Mouse (Mus musculus): Measurements from ENCODE around the gene Tanc1. TPM values are rescaled to one million over a fixed set of nuclear protein-coding genes. Genes with fewer than 3 reads are reported as not detected.
A peak's percentile ranks its signal among the peaks of the same experiment; 100 is the strongest.

The Tanc1 gene
- total and polyA plus RNA-seq, 2 experiments from 2014 or later: 2.7 to 7.3 TPM

GRCm38 (mm10) chr2:59672086-59672485 lies 60.2 kb downstream of the Tanc1 start:
- Histone ChIP-seq H3K9me3 (ENCODE audit: low read length) (no peaks in the 10 kb centered on the region), H3K4me2 (ENCODE audit: low read depth, low read length, poor library complexity, severe bottlenecking) (no peak overlapping the region), H3K4me3 (ENCODE audit: low read depth, low read length) (no peak overlapping the region), H3K27me3 (ENCODE audit: insufficient read depth, low read length) (no peaks in the 10 kb centered on the region), H3K27ac (ENCODE audit: low read depth, low read length) (no peak overlapping the region), H3K36me3 (ENCODE audit: insufficient read depth, low read length) (no peaks in the 10 kb centered on the region), H3K4me1 (ENCODE audit: insufficient read depth, low read length) (no peaks in the 10 kb centered on the region), H3K9ac (replicated peaks; ENCODE audit: low read length, poor library complexity, severe bottlenecking) (no peak overlapping the region)
- ATAC-seq (ENCODE audit: low FRiP score) (no peak), DNase-seq (ENCODE audit: low spot score) (no peak)
- 29% methylated on average over 4 of the region's 4 CpGs for WGBS
- no peak for TF ChIP-seq CTCF (IDR thresholded peaks at IDR 0.05)

- 41% methylated on average over 8 of the region's 8 CpGs for WGBS
- TF ChIP-seq CTCF (IDR thresholded peaks at IDR 0.05): no peak
Measured at GRCm38 (mm10) chr2:59672686-59673085, 60.8 kb downstream of the Tanc1 start.

GRCm38 (mm10) chr2:59673351-59673750 lies 61.5 kb downstream of the Tanc1 start:
- ATAC-seq (ENCODE audit: low FRiP score): no peak
- WGBS: 94% methylated on average over 6 of the region's 6 CpGs
- TF ChIP-seq CTCF (IDR thresholded peaks at IDR 0.05): no peak

More at GRCm38 (mm10) chr2:59672686-59673085, 60.8 kb downstream of the Tanc1 start:
- Histone ChIP-seq H3K36me3 (ENCODE audit: insufficient read depth, low read length) (no peaks in the 10 kb centered on the region), H3K4me2 (ENCODE audit: low read depth, low read length, poor library complexity, severe bottlenecking) (no peak overlapping the region), H3K9me3 (ENCODE audit: low read length) (no peaks in the 10 kb centered on the region), H3K4me3 (ENCODE audit: low read depth, low read length) (no peak overlapping the region), H3K27ac (ENCODE audit: low read depth, low read length) (no peak overlapping the region), H3K27me3 (ENCODE audit: insufficient read depth, low read length) (no peaks in the 10 kb centered on the region), H3K9ac (replicated peaks; ENCODE audit: low read length, poor library complexity, severe bottlenecking) (no peak overlapping the region), H3K4me1 (ENCODE audit: insufficient read depth, low read length) (no peaks in the 10 kb centered on the region)
- DNase-seq (ENCODE audit: low spot score): no peak
- no peak for ATAC-seq (ENCODE audit: low FRiP score)

DNA sequence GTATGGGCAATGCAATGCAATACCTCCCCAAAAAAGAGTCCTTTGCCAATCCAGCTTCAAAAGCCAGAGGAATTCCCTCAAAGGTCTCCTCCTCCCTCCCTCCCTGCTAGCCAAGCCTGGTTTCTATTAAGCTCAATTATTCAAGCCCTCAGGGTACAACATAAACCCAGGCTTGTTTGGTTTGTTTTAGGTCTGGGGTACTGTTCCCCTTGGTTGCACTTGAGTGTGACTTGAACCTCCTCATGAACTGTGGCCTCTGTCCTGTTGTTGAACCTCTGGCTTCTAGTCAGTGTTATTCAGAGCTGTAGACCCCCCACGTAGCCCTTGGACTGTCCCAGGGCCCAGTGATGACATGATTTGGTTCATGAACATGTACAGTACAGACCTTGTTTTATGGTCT lies 62.0 kb downstream of the Tanc1 start:
- no peak for ATAC-seq (ENCODE audit: low FRiP score)
- Histone ChIP-seq H3K9me3 (ENCODE audit: low read length) (no peaks in the 10 kb centered on the region), H3K27me3 (ENCODE audit: insufficient read depth, low read length) (no peaks in the 10 kb centered on the region), H3K9ac (replicated peaks; ENCODE audit: low read length, poor library complexity, severe bottlenecking) (no peak overlapping the region), H3K4me3 (ENCODE audit: low read depth, low read length) (no peak overlapping the region), H3K4me2 (ENCODE audit: low read depth, low read length, poor library complexity, severe bottlenecking) (no peak overlapping the region), H3K4me1 (ENCODE audit: insufficient read depth, low read length) (no peaks in the 10 kb centered on the region), H3K36me3 (ENCODE audit: insufficient read depth, low read length) (no peaks in the 10 kb centered on the region), H3K27ac (ENCODE audit: low read depth, low read length) (no peak overlapping the region)
- no peak for TF ChIP-seq CTCF (IDR thresholded peaks at IDR 0.05)
- DNase-seq (ENCODE audit: low spot score): no peak
- WGBS: 85% methylated on average over 1 of the region's 1 CpGs

More at GRCm38 (mm10) chr2:59673351-59673750, 61.5 kb downstream of the Tanc1 start:
- Histone ChIP-seq H3K4me2 (ENCODE audit: low read depth, low read length, poor library complexity, severe bottlenecking) (no peak overlapping the region), H3K9ac (replicated peaks; ENCODE audit: low read length, poor library complexity, severe bottlenecking) (no peak overlapping the region), H3K9me3 (ENCODE audit: low read length) (no peaks in the 10 kb centered on the region), H3K36me3 (ENCODE audit: insufficient read depth, low read length) (no peaks in the 10 kb centered on the region), H3K27ac (ENCODE audit: low read depth, low read length) (no peak overlapping the region), H3K4me3 (ENCODE audit: low read depth, low read length) (no peak overlapping the region), H3K27me3 (ENCODE audit: insufficient read depth, low read length) (no peaks in the 10 kb centered on the region), H3K4me1 (ENCODE audit: insufficient read depth, low read length) (no peaks in the 10 kb centered on the region)
- no peak for DNase-seq (ENCODE audit: low spot score)

GRCm38 (mm10) chr2:59675270-59675995 lies 63.6 kb downstream of the Tanc1 start:
- H3K4me1 ChIP-seq (ENCODE audit: insufficient read depth, low read length): no peaks in the 10 kb centered on the region
- no peak overlapping the region for H3K4me3 ChIP-seq (ENCODE audit: low read depth, low read length)
- TF ChIP-seq CTCF (IDR thresholded peaks at IDR 0.05): peak; percentile 27; the same call in 1 of the 2 replicates
- WGBS: 50% methylated on average over 17 of the region's 17 CpGs
- H3K9ac ChIP-seq (replicated peaks; ENCODE audit: low read length, poor library complexity, severe bottlenecking): no peak overlapping the region
- H3K27me3 ChIP-seq (ENCODE audit: insufficient read depth, low read length): no peaks in the 10 kb centered on the region
- H3K9me3 ChIP-seq (ENCODE audit: low read length): no peaks in the 10 kb centered on the region
- DNase-seq (ENCODE audit: low spot score) (no peak), ATAC-seq (ENCODE audit: low FRiP score) (no peak)
- H3K36me3 ChIP-seq (ENCODE audit: insufficient read depth, low read length): no peaks in the 10 kb centered on the region
- H3K4me2 ChIP-seq (ENCODE audit: low read depth, low read length, poor library complexity, severe bottlenecking): no peak overlapping the region
- H3K27ac ChIP-seq (ENCODE audit: low read depth, low read length): no peak overlapping the region

DNA sequence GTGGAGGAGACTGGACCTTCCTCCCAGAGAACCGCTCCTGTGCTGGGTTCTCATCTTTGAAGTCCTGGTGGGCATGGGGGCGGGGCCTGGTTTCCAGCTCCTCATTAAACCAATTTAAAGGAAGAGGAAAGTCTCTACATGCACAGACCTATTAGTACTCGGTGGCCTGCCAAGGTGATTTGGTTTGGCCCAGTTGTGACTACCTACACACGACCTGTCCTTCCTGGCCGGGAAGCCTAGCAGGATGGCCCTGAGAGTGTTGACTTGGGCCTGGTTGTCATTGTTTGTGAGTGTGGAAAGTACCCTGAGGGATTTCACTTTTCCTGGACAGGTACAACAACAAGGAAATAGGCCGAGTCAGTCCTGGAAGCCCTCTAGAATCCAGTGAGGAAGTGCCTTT lies 64.2 kb downstream of the Tanc1 start:
- ATAC-seq (ENCODE audit: low FRiP score) (no peak), DNase-seq (ENCODE audit: low spot score) (no peak)
- Histone ChIP-seq H3K9ac (replicated peaks; ENCODE audit: low read length, poor library complexity, severe bottlenecking) (no peak overlapping the region), H3K4me3 (ENCODE audit: low read depth, low read length) (no peak overlapping the region), H3K27ac (ENCODE audit: low read depth, low read length) (no peak overlapping the region), H3K9me3 (ENCODE audit: low read length) (no peaks in the 10 kb centered on the region), H3K27me3 (ENCODE audit: insufficient read depth, low read length) (no peaks in the 10 kb centered on the region), H3K4me2 (ENCODE audit: low read depth, low read length, poor library complexity, severe bottlenecking) (no peak overlapping the region), H3K36me3 (ENCODE audit: insufficient read depth, low read length) (no peaks in the 10 kb centered on the region), H3K4me1 (ENCODE audit: insufficient read depth, low read length) (no peaks in the 10 kb centered on the region)
- no peak for TF ChIP-seq CTCF (IDR thresholded peaks at IDR 0.05)
- 85% methylated on average over 6 of the region's 6 CpGs for WGBS

Data from midbrain, postnatal 0 days (tissue).